Mouse (Mus musculus) heart, postnatal 4 days (tissue): ENCODE results near the gene Zfp800. TPM values are rescaled to one million over a fixed set of nuclear protein-coding genes. Genes with fewer than 3 reads are reported as not detected.

Experiments used
- DNase-seq: peaks from one replicate; pipeline ENCODE4 v3.0.0; 2021
- total RNA-seq, 2 experiments: library from RNA; stranded (reverse); gene quantifications; 2 replicates each; pipeline ENCODE4 v1.2.3; 2021

The Zfp800 gene
- total RNA-seq, 2 experiments from 2014 or later, result 11.7 to 12.5 TPM

- no peak for DNase-seq
These were observed 1.6 kb downstream of the Zfp800 start for GRCm38 (mm10) chr6:28396051-28396852.

DNA sequence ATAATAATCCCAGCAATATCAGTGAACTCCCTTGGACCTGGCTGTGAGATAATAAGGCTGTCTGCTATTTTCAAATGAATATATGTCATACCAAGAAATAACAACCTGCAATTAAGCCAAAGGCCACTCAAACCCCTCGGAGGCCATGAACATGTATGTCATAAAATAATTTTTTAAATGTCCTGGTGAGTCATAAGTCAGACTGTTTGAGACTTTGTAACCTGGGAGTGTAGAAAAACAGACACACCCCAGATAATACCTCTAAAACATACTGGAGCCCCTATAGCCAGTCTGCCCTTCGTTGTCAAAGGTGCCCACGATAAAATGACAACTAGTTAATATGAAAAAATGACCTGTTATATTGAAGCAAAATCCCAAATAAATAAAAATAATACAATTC, 8.8 kb downstream of the Zfp800 start:
- DNase-seq, result no peak

DNA sequence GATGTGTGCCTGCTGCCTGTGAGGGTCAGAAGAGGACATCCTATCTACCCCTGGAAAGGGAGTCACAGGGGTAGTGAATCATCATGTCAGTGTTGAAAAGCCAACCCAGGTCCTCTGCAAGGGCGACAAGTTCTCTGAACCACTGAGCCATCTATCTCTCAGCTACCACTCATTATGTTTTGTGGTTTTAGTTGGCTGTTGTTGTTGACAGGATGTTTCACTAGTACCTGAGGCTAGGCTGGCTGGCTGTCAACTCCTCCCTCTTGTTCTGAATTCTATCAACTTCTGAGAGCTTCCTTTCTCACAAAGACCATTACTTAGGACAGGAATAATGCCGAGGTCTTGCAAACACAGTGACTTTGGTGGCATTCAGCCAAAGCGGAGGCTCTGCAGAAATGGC, 12.6 kb downstream of the Zfp800 start:
- no peak for DNase-seq

- DNase-seq, result no peak
These were observed 15.8 kb downstream of the Zfp800 start for GRCm38 (mm10) chr6:28381983-28382382.

- DNase-seq, result no peak
These were observed 27.7 kb downstream of the Zfp800 start for GRCm38 (mm10) chr6:28369966-28370683.

DNA sequence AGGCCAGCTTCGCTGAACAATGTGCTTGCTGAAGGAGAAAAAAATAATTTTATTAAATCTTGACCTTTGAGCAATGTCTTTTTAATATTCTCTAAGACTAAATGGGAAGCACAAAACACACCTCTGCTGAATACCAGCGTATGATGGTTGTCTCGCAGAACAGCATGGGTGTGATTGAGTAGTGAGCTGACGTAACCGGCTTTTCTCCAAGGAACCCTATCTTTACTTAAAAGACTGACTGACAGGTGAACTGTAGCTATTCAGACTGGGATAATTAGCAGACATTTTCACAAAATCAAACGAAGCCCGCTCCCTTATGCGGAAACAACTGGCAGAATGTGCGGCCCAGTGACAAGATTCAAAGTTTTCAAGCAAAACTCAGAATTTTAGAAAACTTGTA, 30.2 kb downstream of the Zfp800 start:
- DNase-seq, result no peak

GRCm38 (mm10) chr6:28351066-28351465, 46.7 kb downstream of the Zfp800 start:
- DNase-seq, result no peak

- DNase-seq, result no peak
These were observed 52.1 kb downstream of the Zfp800 start for GRCm38 (mm10) chr6:28345677-28346076.

DNA sequence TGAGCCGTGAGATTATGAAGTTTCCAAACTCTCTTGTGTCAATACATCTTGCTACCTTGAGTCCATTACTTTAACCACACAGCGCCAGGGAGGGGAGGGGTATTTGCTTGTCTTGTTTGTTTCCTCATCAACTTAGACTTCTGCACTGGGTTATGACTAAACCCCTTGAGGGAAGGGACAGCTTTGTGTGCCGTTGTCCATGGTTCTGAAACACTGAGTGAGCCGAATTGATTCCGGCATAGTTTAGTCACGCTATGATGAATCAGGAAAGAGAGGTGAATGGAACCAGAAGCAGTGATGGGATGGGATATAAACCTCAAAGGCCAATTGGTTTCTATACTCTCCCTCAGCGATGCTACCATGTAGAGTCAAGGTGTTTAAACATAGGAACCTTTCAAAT, 52.6 kb downstream of the Zfp800 start:
- peak; percentile 50 for DNase-seq

DNA sequence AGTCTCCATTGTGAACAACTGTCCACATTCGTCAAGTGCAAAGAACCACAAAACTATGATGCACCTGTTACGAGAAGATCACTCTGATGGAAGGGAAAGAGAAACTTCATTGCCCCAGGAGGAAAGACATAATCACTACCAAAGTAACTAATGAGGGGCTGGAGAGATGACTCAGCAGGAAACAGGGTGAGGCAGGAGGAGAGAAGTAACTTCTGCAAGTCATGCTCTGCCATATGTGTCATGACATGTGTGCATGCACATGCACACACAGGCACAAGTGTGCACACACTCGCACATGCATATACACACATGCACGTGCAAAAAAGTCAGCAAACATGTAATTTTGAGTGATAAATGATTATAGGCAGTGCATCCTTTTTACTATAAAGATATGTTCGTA, 54.9 kb downstream of the Zfp800 start:
- no peak for DNase-seq

DNA sequence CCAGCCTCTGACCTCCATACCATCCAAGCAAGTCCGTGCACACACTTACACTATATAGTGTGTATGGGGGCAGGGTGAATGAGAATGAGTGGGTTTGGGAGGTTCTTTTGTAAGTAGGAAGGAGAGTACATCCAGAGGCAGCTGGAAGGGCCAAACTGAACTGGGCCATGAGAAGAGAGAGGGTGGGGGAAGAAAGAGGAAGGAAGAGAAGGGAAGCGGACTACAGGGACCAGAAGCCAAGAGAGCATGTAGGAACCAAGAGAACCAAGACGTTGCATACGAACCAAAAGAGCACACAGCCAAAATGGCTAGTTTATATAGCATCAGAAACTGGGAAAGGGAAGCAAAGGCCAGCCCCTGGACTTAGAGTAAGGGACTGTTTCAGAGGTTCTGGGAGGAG, 56.6 kb downstream of the Zfp800 start:
- DNase-seq, result no peak

- no peak for DNase-seq
These were observed 58.4 kb downstream of the Zfp800 start for GRCm38 (mm10) chr6:28339410-28339809.

GRCm38 (mm10) chr6:28333696-28334095, 64.1 kb downstream of the Zfp800 start:
- DNase-seq, result no peak

DNA sequence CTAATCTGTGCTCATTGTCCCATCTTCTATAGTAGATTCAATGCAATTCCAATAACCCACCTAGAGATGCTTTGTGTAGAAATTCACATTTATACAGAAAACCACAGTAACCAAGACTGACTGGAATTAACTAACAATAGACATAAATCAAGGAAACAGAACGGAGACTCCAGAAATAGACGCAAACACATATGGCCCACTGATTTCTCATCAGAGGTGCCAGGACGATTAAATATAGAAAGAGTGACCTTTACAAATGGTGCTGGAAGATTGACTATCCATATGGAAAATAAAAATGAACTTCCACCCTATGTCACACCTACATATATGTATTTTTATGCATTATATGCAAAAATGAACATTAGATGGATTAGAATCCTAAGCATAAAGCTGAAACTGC, 65.3 kb downstream of the Zfp800 start:
- no peak for DNase-seq

DNA sequence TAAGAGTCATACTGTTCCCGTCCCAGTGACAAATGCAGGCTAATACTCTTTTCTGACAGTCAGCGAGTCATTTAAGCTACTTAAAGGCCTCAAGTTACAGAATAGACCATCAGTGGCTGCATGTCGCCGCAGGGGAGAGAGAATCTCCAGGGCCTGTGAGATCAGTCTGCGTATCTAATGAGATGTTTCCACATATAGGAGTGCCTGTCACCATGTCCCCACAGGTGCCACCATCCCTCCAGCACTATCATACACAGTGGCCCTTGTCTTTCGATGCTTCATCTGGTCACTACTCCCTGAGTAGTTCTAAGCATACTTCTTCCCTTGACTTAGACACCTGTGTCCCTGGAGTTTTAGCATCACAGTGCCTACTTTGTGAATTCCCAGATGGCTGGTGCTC, 68.0 kb downstream of the Zfp800 start:
- DNase-seq, result no peak

GRCm38 (mm10) chr6:28329002-28329596, 68.7 kb downstream of the Zfp800 start:
- no peak for DNase-seq

DNA sequence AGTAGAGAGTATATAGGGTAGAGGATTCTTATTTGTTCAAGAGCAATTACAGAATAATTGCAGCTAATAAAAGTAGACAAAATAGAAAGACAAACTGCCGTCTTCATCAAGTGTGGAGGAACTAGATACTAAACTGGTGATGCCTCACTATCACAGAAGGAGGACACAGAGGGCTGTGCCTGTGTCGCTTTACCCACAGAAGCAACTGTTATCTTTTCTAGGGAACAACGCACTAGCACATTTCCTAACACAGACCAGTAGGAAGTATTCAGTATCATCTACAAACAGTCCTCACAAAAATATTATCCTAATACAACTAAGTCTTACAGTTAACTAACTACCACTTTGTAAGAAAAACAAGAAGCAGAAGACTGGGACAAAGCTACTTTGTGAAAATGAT, 71.1 kb downstream of the Zfp800 start:
- DNase-seq, result no peak

DNA sequence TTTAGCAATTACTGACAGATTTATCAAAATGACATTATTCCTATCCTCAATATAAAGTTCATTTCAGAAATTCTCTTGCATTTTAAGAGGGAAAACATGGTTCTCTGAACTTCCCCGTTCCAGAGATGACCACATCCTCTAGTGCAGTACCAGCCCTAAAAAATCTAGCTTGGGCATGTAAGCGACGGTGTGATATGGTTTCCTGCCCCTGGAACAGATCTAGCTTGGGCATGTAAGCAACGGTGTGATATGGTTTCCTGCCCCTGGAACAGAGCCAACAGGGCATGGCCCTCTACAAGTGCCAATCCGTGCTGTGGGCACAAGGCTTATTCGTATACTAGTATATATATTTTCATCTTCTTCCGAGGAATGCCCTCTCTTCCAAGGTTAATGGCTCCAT, 75.4 kb downstream of the Zfp800 start:
- DNase-seq, result no peak

DNA sequence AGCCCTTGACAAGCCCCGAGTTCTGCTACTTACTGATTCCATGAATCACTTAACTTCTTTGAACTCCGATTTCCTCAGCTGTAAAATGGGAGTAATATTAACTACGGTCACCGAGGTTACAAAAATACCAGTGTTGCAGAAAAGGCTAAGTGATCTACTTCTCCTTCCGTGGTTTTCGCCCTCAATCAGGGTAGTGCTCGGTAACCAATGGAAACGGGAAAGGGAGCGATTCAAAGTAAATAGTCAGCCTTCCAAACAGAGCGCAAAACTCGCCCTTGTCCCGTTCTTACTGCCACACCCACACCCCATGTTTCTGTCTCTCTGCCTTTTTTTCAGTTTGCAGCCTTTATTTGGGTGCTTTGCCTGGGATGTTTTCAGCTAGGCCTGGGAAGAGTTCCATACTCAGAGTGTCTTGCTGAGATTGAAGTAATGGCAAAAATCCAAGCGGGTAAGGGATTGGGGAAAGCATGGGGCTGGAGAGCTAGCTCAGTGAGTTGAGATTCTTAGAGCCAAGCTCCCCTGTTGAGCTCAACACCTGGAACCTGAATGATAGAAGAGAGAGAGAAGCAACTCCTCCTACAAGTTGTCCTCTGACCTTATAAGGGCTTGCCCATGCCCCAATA, 78.0 kb downstream of the Zfp800 start:
- DNase-seq, result no peak

- no peak for DNase-seq
These were observed 78.8 kb downstream of the Zfp800 start for GRCm38 (mm10) chr6:28318820-28319573.

- no peak for DNase-seq
These were observed 82.6 kb downstream of the Zfp800 start for GRCm38 (mm10) chr6:28315208-28315607.

DNA sequence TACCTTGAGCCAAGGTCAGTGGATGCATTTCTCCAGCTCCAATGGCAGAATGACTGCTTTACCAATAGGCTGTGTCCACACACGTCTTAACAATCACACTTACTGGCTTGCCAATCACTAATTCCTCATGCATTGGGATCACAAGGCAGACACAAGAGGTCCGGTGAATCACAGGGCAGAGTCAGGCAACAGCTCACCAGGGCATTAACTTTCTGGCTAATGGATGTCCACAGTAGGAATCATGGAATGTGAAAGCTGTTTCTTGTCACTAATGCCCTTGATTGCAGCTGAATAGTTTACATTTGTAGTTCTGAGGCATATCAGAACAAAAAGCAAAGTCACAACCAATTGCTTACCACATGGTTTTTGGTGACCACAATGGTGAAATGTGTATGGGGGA, 85.7 kb downstream of the Zfp800 start:
- DNase-seq, result no peak
